In genomic region chr5:123376569-123376968, GRCm38 (mm10) we compare ENCODE assay signal across 8 mouse cellular contexts. TPM values are rescaled to one million over a fixed set of nuclear protein-coding genes. Genes with fewer than 3 reads are reported as not detected.
DNase-seq lines count a peak whose midpoint lies in the region; ATAC-seq lines count a peak whose summit lies in the region.

No protein-coding gene starts in this region.

- no peak overlapping the region for H3K4me3 ChIP-seq in intestine, embryonic 15.5 days (replicated peaks)

- intact Hi-C loops in left cerebral cortex, postnatal 25 days (cut with DNase I): loop anchor here (2.0 to 5.0 kb wide), 2 partner anchors 60 to 126 kb away; no protein-coding TSS in a partner anchor

- H3K9ac ChIP-seq in intestine, embryonic 15.5 days: no peak overlapping the region

- peak; percentile 76 for DNase-seq in layer of hippocampus, adult 11-12 months (ENCODE audit: low spot score)
- no peak for DNase-seq in layer of hippocampus, adult 9-10 months (ENCODE audit: low spot score)
- DNase-seq in adrenal gland, adult (ENCODE audit: inconsistent age in 2 of 2, low spot score in 1 of 2): peak; percentile 84 to 88
- peak; percentile 68 for DNase-seq in gastrocnemius, postnatal 10 days
- peak; percentile 72 to 74 for DNase-seq in left cerebral cortex, postnatal 25 days (ENCODE audit: low spot score in 2 of 2)
- DNase-seq in skeletal muscle tissue, adult 2 months (ENCODE audit: low read depth, low spot score): peak; percentile 69

- peaks cover 16% of the 10 kb centered on the region for H3K36me3 ChIP-seq in intestine, embryonic 15.5 days

- no peaks in the 10 kb centered on the region for H3K27me3 ChIP-seq in intestine, embryonic 15.5 days (replicated peaks)

- 26% methylated on average over 10 of the region's 10 CpGs for WGBS in intestine, embryonic 15.5 days

- peak; percentile 67 for ATAC-seq in intestine, embryonic 15.5 days
- ATAC-seq in erythroblast, adult 5-6 weeks (replicated peaks; ENCODE audit: low FRiP score, poor library complexity, severe bottlenecking): no peak

- H3K4me2 ChIP-seq in intestine, embryonic 15.5 days (replicated peaks): peak overlapping the region; percentile 9; the same call in 1 of the 2 replicates

- H3K27ac ChIP-seq in intestine, embryonic 15.5 days: peak overlapping the region; percentile 52; the same call in 1 of the 2 replicates

- peaks cover 5% of the 10 kb centered on the region; the same call in 1 of the 2 replicates for H3K4me1 ChIP-seq in intestine, embryonic 15.5 days (replicated peaks)

- no peaks in the 10 kb centered on the region for H3K9me3 ChIP-seq in intestine, embryonic 15.5 days

RNA-seq across cellular contexts. Expression of gene Mlxip, which starts 18.0 kb away (rescaled TPM):
- total RNA-seq in gastrocnemius, postnatal 10 days (2021): 10 to 100 TPM; 57.4 to 57.6 TPM
- 19.2 and 22.4 TPM in 2 replicates for polyA plus RNA-seq in intestine, embryonic 15.5 days (2015; fragmentation: Nextera tagmentation; extraction: Ambion mirVana)
- 10 to 100 TPM; 16.3 to 18.0 TPM for total RNA-seq in left cerebral cortex, postnatal 25 days (2021)
- total RNA-seq in erythroblast, adult 5-6 weeks (2015; ENCODE audit: low replicate concordance): 4.4 and 7.9 TPM in 2 replicates
- 1.5 and 2.5 TPM in 2 replicates for total RNA-seq in erythroblast, adult 5-6 weeks (2017; ENCODE audit: low replicate concordance)

RNA-seq across cellular contexts. Expression of gene Bcl7a, which starts 32.9 kb away (rescaled TPM):
- total RNA-seq in gastrocnemius, postnatal 10 days (2021): 10 to 100 TPM; 21.0 to 25.3 TPM
- polyA plus RNA-seq in intestine, embryonic 15.5 days (2015; fragmentation: Nextera tagmentation; extraction: Ambion mirVana): 15.9 and 16.4 TPM in 2 replicates
- total RNA-seq in left cerebral cortex, postnatal 25 days (2021): 10 to 100 TPM; 67.8 to 70.0 TPM
- 3.8 and 8.3 TPM in 2 replicates for total RNA-seq in erythroblast, adult 5-6 weeks (2015; ENCODE audit: low replicate concordance)
- total RNA-seq in erythroblast, adult 5-6 weeks (2017; ENCODE audit: low replicate concordance): 3.1 and 3.3 TPM in 2 replicates
